Mouse (Mus musculus) Patski (cell line): ENCODE data around the gene Tlk1. TPM values are rescaled to one million over a fixed set of nuclear protein-coding genes. Genes with fewer than 3 reads are reported as not detected.

Experiments used
- ATAC-seq: fragments of 100-300 bp; one replicate; pipeline ENCODE4 v1.8.0; 2021
- CTCF ChIA-PET: fragments of 350-600 bp; sonication (Branson Sonifier 250); formaldehyde crosslinking; loops from one replicate; lab custom pipeline; 2022; ENCODE audit warnings: inconsistent platforms; lab: Charles Lee
- POLR2A ChIA-PET: fragments of 350-600 bp; sonication (Branson Sonifier 250); formaldehyde crosslinking; loops from one replicate; lab custom pipeline; 2022; ENCODE audit warnings: antibody characterized with exemption, inconsistent platforms; lab: Charles Lee
- DNase-seq: peaks from one replicate; pipeline ENCODE4 v3.0.0-alpha.2; 2011; ENCODE audit warnings: low read depth, low spot score
- H3K27me3 ChIP-seq: fragments of 371-371 bp; one replicate; pipeline ENCODE4 v1.5.1; 2021
- CTCF ChIP-seq: fragments of 100-300 bp; IDR thresholded peaks from one replicate; pipeline ENCODE4 v1.5.1; 2021
- in situ Hi-C: fragments of 300-500 bp; cut with MboI; formaldehyde crosslinking; loops from 3 replicates; pipeline ENCODE4 v1.11.1; 2018; ENCODE audit warnings: low pct_unique_long_range_greater_than_20kb, mixed read lengths
- polyA plus RNA-seq: library from polyadenylated mRNA; unstranded; gene quantifications from one replicate; pipeline ENCODE4 v1.2.3, GENCODE M21; 2021

Gene Tlk1
- 65.1 TPM for polyA plus RNA-seq

DNA sequence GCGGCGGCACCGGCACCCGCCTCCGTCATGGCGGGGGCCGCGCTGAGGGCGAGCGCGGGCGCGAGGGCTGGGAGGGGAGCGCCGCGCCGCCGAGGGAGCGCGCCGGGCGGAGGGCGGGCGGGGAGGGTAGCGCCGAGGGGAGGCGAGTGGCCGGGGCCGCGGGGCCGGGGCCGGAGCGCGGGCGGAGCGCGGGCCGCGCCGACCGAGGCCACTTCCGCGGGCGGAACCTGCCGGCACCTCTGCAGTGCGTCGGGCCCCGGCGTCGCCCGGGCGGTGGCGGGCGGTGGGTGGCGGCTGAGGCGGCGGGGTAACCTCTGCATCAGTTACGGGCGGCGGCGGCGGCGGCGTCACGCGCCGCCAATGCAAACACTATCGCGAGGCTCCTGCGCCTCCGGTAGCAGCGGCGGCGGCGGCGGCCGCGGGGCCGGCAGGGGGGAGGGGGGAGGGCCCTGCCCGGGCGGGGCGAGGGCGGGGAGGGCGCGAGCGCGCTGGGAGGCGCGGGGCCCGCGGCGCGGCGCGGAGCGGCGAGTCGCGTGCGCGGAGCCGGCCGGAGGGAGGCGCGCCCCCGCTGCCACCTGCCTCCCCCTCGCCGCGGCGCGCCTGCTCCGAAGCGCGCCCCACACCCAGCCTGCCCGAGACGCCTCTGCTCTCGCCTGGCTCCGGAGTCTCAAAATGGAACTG, at the start of gene Tlk1:
TSS of gene Tlk1 (minus strand) at position 358 of the 681 bp plus-strand sequence.
- ATAC-seq (peak; percentile 80), DNase-seq (no peak)
- TF ChIP-seq CTCF, result no peak
- POLR2A ChIA-PET, result no interaction called here
- CTCF ChIA-PET, result no interaction called here
- in situ Hi-C loops, result no loop called here
- H3K27me3 ChIP-seq, result no peaks in the 10 kb centered on the region

DNA sequence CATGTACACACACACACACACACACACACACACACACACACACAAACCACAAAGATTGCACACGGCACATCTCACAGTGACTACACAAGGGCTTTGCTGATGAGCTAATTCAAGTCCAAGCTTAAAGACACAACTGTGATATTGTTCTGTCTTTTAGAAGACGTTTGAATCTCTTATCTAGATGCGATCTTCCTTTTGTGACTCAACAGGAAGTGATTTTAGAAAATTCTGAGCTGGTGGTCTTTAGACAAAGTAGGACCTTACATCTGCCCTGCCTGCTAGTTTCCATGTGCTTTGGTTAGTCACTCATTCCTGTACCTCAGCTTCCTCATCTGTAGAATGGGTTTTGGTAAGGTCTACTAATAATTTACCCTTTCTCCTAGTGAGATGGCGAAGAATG, 49.6 kb upstream of the Tlk1 start:
- ATAC-seq (no peak), DNase-seq (no peak)
- TF ChIP-seq CTCF, result no peak
- POLR2A ChIA-PET, result interaction anchor here (0.6 to 1.0 kb wide), 2 partner anchors 12 to 130 kb away, joined by 3 read pairs; no protein-coding TSS in a partner anchor
- CTCF ChIA-PET, result interaction anchor here (1.4 to 1.9 kb wide), 2 partner anchors 11 to 14 kb away, joined by 3 to 4 read pairs; no protein-coding TSS in a partner anchor
- in situ Hi-C loops, result no loop called here
- H3K27me3 ChIP-seq, result no peaks in the 10 kb centered on the region

DNA sequence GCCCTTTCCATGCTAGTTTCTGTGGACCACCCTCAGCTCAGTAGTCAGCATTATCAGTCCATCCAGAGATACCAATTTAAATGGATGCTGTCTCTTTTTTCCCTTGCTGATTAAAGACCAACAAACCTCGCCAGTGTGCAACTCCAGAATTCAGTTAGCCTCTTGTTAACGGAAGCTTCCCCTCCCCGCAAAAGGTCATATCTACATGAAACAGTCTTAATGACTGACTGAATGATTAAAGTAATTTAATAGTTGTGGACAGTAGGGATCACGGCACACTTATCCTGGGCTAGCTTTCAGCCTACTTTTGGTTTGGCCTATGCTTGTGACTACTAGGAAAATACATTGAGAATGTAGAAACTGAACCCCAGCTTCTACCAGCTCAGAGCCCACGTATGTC, 47.6 kb upstream of the Tlk1 start:
- ChIA-PET POLR2A (interaction anchor here (0.6 kb wide), 1 partner anchor 453 kb away, joined by 4 read pairs; no protein-coding TSS in a partner anchor), CTCF (no interaction called here)
- in situ Hi-C loops, result no loop called here
- no peaks in the 10 kb centered on the region for H3K27me3 ChIP-seq
- ATAC-seq, result no peak
- no peak for TF ChIP-seq CTCF
- no peak for DNase-seq

DNA sequence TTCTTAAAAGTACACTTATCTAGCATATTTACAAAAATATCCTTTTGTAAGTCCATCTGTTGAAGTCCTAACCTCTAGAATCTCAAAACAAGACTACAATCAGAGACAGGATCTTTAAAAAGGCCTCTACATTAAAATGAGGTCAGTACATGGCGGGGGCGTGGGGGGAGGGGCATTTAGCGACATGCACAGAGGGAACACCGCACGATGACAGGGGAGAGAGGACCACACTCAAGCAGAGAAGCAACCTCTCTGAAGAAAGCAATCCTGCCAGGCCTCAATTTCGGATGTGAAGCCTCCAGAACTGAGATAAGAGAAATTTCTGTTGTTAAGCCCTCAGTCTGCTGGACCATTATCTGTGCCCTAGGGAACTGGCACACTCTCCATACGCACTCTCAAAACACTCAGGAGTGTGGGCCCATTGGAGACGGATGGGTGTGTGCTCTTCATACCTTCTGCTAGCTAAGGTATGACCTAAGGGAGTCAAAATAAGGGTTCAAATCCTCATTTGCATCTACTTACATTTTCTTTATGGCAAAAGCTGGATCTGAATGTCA, 46.0 kb upstream of the Tlk1 start:
- CTCF ChIA-PET, result no interaction called here
- in situ Hi-C loops, result no loop called here
- H3K27me3 ChIP-seq, result no peaks in the 10 kb centered on the region
- no peak for ATAC-seq
- TF ChIP-seq CTCF, result no peak
- no peak for DNase-seq
- POLR2A ChIA-PET, result no interaction called here

DNA sequence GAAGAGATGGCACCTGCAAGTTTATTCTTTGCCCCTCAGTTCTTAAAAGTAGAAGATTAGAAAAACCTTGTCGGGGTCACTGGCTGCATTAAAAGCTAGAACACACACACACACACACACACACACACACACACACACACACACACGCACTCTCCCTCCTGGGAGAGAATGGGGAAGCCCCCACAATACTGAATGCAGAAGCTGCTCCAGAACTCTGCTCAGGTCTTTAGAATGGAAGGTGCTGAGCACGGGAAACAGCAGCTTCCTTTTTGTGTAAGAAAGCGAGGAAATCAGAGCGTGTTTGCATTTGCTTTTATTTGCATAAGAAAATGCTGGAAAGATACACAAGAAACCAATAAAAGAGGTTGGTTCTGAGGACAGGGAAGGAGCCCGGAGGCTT, 45.3 kb upstream of the Tlk1 start:
- POLR2A ChIA-PET, result no interaction called here
- DNase-seq (no peak), ATAC-seq (no peak)
- in situ Hi-C loops, result no loop called here
- CTCF ChIA-PET, result no interaction called here
- no peaks in the 10 kb centered on the region for H3K27me3 ChIP-seq
- TF ChIP-seq CTCF, result no peak

DNA sequence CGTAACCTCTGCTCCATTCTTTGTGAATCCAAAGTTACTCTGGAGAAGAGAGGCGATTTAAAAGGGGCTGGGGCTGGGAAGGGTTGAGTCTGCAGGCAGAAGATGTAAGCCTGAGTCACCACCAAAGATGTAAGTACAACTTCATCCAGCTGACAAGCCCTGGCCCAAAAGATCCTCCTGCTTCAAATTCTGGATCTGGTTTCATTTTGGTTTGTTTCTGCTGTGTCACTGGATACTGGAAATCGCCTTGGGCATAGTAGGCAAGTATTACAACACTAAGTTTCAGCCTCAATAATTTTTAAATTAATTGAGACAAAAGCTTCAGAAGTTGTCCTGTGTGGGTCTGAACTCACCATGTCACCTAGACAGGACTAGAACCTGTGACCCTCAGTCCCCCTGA, 43.6 kb upstream of the Tlk1 start:
- POLR2A ChIA-PET, result no interaction called here
- ATAC-seq (no peak), DNase-seq (no peak)
- CTCF ChIA-PET, result interaction anchor here (1.2 kb wide), 1 partner anchor 29 kb away, joined by 5 read pairs; no protein-coding TSS in a partner anchor
- in situ Hi-C loops, result no loop called here
- no peak for TF ChIP-seq CTCF
- H3K27me3 ChIP-seq, result no peaks in the 10 kb centered on the region

DNA sequence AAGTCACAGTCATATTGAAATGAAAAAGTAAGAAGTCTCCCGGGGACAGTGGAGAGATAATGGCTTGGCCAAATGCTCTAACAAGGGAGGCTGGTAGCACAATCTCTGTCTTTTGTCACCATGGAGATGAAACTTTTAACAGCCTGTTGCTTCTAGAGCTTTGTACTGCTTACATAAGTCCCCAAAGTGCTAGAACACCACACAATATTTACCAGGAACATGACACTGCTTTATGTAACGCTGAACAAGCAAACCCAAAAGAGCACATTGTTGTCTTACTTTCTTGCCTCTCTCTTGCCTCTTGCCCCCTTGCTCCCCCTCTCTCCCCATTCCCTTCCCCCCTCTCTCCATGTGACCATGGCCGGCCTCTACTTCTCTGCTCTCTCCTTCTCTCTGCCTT, 41.7 kb upstream of the Tlk1 start:
- in situ Hi-C loops, result no loop called here
- no peak for ATAC-seq
- ChIA-PET CTCF (no interaction called here), POLR2A (no interaction called here)
- no peaks in the 10 kb centered on the region for H3K27me3 ChIP-seq
- no peak for DNase-seq
- no peak for TF ChIP-seq CTCF

DNA sequence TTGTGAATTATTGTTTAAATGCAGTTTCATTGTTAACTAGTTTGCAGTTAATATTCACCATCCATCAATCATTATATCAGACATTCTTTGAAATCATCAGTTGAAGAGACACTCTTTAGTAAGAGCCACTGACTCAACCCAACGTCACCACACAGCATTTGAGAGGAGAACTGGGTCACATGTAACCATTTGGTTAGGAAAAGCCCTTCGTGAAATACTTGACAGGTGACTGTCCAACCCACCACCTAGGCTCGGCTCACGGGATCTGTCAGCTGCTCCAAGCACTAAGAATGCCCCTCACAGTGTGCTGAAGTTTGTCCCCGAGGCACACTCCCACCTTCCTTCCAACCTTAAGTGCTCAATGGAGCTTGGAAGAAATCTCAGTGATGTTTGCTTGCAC, 37.4 kb upstream of the Tlk1 start:
- in situ Hi-C loops, result no loop called here
- no peak for TF ChIP-seq CTCF
- ATAC-seq, result no peak
- DNase-seq, result no peak
- ChIA-PET CTCF (no interaction called here), POLR2A (no interaction called here)
- no peaks in the 10 kb centered on the region for H3K27me3 ChIP-seq

DNA sequence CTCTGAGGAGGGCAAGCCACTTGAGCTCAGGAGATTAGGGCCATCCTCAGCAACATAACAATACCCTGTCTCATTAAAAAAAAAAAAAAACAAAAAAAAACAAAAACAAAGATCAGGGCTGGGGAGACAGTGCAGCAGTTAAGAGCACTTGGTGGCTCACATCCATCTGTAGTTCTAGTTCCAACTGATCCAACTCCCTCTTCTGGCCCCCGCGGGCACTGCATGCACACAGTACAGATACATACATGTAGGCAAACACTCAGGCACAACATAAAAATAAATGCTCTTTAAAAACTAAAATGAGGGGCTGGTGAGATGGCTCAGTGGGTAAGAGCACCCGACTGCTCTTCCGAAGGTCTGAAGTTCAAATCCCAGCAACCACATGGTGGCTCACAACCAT, 34.2 kb upstream of the Tlk1 start:
- CTCF ChIA-PET, result no interaction called here
- ATAC-seq (no peak), DNase-seq (no peak)
- TF ChIP-seq CTCF, result peak; percentile 39
- no peaks in the 10 kb centered on the region for H3K27me3 ChIP-seq
- POLR2A ChIA-PET, result no interaction called here
- in situ Hi-C loops, result no loop called here

DNA sequence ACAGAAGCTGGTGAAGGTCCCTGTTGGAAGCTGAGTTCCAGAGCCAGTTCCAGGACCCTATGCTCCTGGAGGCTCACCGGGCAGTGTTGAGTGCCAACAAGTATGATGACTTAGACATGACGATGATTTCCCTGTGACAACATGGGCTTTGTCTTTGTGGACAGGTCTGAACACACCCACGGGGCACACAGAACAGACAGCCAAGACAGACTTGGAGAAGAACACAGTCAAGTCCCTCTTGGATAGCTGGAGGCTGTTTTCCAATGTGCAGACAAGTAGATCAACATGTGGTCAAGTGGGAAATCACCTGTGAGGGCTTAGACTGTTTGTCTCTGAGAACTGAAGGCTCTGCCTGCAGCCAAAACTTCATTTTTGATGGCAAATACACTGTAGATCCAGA, 31.4 kb upstream of the Tlk1 start:
- ATAC-seq, result no peak

DNA sequence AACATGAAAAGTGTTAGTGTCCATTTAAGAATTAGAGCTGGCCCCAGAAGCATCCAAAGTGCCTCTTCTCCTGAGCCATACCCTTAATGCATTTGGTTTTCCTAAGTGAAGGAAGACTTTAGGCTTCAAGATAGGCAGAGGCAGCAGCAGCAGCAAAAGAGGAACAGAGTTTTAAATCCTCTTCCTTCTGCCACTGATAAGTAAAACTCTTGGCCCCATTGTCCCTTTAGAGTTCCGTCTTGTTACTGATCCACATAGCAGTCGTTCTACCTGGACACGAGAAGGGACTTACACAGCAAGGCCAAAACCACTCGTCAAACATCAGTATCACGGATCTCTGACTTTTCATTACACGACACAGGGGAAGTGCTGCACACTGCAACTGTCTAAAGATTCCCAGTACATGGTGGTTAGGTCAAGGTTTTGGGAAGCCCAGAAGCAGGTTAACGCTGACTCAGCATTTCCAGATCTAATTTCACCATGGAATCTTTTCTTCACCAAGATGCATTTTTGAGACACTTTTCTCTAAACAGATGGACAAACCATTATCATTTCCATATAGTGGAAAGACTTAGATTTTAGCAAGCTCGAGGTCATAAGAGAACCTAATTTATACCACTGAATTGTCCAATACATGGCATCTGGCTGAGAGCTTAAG, 28.8 kb upstream of the Tlk1 start:
- no peaks in the 10 kb centered on the region for H3K27me3 ChIP-seq
- ATAC-seq, result no peak
- ChIA-PET POLR2A (no interaction called here), CTCF (interaction anchor here (1.2 kb wide), 1 partner anchor 13 kb away, joined by 3 read pairs; no protein-coding TSS in a partner anchor)
- in situ Hi-C loops, result no loop called here
- no peak for TF ChIP-seq CTCF
- DNase-seq, result no peak

More for the DNA sequence above, 31.4 kb upstream of the Tlk1 start:
- H3K27me3 ChIP-seq, result no peaks in the 10 kb centered on the region
- CTCF ChIA-PET, result no interaction called here
- in situ Hi-C loops, result no loop called here
- DNase-seq, result no peak
- TF ChIP-seq CTCF, result no peak
- POLR2A ChIA-PET, result no interaction called here
